Mouse (Mus musculus): ENCODE data around the gene Lgals7. TPM values are rescaled to one million over a fixed set of nuclear protein-coding genes. Genes with fewer than 3 reads are reported as not detected.

The Lgals7 gene
- polyA plus RNA-seq, 1 experiment from 2014 or later, result 4.0 TPM

DNA sequence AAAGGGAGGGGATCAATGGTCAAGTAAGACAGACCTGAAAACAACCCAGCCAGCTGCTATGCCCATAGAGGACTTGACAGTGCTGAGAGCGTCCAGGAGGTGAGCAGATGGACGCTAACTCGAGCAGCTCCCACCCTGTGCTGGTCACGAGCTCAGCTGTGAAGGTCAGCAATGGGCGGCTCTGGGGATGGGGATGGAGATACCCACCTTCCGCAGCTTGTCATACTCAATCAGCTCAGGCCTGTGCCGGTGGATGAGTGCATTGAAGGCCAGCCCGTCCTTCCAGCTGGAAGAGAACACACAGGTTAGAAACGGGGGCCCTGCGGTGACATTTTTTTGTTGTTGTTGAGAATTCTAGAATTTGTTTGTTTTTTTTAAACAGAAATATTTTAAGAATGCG lies 49.5 kb downstream of the Lgals7 start:
- no peak for DNase-seq (ENCODE audit: low spot score)
- Histone ChIP-seq H3K27me3 (ENCODE audit: insufficient read depth, poor library complexity, severe bottlenecking) (no peaks in the 10 kb centered on the region), H3K4me1 (replicated peaks) (peaks cover 14% of the 10 kb centered on the region), H3K27ac (0 out of 2 replicates have a peak overlapping the region, but pooled peaks have one; percentile 45), H3K4me3 (no peak overlapping the region), H3K36me3 (peaks cover 100% of the 10 kb centered on the region), H3K9me3 (no peaks in the 10 kb centered on the region)
- 67% methylated on average over 11 of the region's 11 CpGs for WGBS

Other genes with a start within 250 kb of the Lgals7 start
- not detected in 2 replicates for gene Acp7, start 232.5 kb upstream of the Lgals7 start, polyA plus RNA-seq (2016; fragmentation: Nextera tagmentation; extraction: Ambion mirVana)
- gene Fbxo27, start 171.0 kb upstream of the Lgals7 start, polyA plus RNA-seq (2016; fragmentation: Nextera tagmentation; extraction: Ambion mirVana), result 5.6 TPM in 2 replicates
- 8.8 and 10.4 TPM in 2 replicates for gene Fbxo17, start 147.0 kb upstream of the Lgals7 start, polyA plus RNA-seq (2016; fragmentation: Nextera tagmentation; extraction: Ambion mirVana)
- gene Mrps12, start 122.0 kb upstream of the Lgals7 start, polyA plus RNA-seq (2016; fragmentation: Nextera tagmentation; extraction: Ambion mirVana), result 151 and 160 TPM in 2 replicates
- gene Sars2, start 121.9 kb upstream of the Lgals7 start, polyA plus RNA-seq (2016; fragmentation: Nextera tagmentation; extraction: Ambion mirVana), result 38.6 and 43.9 TPM in 2 replicates
- gene Ccer2, start 107.7 kb upstream of the Lgals7 start, polyA plus RNA-seq (2016; fragmentation: Nextera tagmentation; extraction: Ambion mirVana), result 0.22 and 0.48 TPM in 2 replicates
- 66.5 and 84.5 TPM in 2 replicates for gene Sirt2, start 97.1 kb upstream of the Lgals7 start, polyA plus RNA-seq (2016; fragmentation: Nextera tagmentation; extraction: Ambion mirVana)
- gene Nfkbib, start 96.3 kb upstream of the Lgals7 start, polyA plus RNA-seq (2016; fragmentation: Nextera tagmentation; extraction: Ambion mirVana), result 56.0 and 61.1 TPM in 2 replicates
- gene Rinl, start 74.9 kb upstream of the Lgals7 start, polyA plus RNA-seq (2016; fragmentation: Nextera tagmentation; extraction: Ambion mirVana), result 4.0 TPM in 2 replicates
- gene Hnrnpl, start 55.3 kb upstream of the Lgals7 start, polyA plus RNA-seq (2016; fragmentation: Nextera tagmentation; extraction: Ambion mirVana), result 312 TPM in 2 replicates
- gene Ech1, start 38.6 kb upstream of the Lgals7 start, polyA plus RNA-seq (2016; fragmentation: Nextera tagmentation; extraction: Ambion mirVana), result 87.9 and 93.3 TPM in 2 replicates
- gene Lgals4, start 30.0 kb upstream of the Lgals7 start, polyA plus RNA-seq (2016; fragmentation: Nextera tagmentation; extraction: Ambion mirVana), result 3.9 and 4.0 TPM in 2 replicates
- gene Capn12, start 17.6 kb downstream of the Lgals7 start, polyA plus RNA-seq (2016; fragmentation: Nextera tagmentation; extraction: Ambion mirVana), result 0.40 TPM in 1 of 2 replicates, not detected in the other
- gene Actn4, start 98.5 kb downstream of the Lgals7 start, polyA plus RNA-seq (2016; fragmentation: Nextera tagmentation; extraction: Ambion mirVana), result 216 and 245 TPM in 2 replicates
- gene Eif3k, start 118.0 kb downstream of the Lgals7 start, polyA plus RNA-seq (2016; fragmentation: Nextera tagmentation; extraction: Ambion mirVana), result 426 and 432 TPM in 2 replicates
- 8.8 and 9.0 TPM in 2 replicates for gene Map4k1, start 118.2 kb downstream of the Lgals7 start, polyA plus RNA-seq (2016; fragmentation: Nextera tagmentation; extraction: Ambion mirVana)

All from hindbrain, embryonic 10.5 days (tissue).